Mouse (Mus musculus) liver, embryonic 16.5 days (tissue): ENCODE data around the gene Rgl1. TPM values are rescaled to one million over a fixed set of nuclear protein-coding genes. Genes with fewer than 3 reads are reported as not detected.

ENCODE experiments used
- ATAC-seq: fragments of 200-750 bp; cut with Nextera tagmentation; 2 replicates; pipeline ENCODE4 v1.8.0; 2017; ENCODE audit warnings: low read depth, mild to moderate bottlenecking, moderate number of reproducible peaks, moderate library complexity
- H3K27ac ChIP-seq: fragments of 300-500 bp; sonication (generic); 2 replicates; pipeline ENCODE4 v1.5.1; 2014; ENCODE audit warnings: mild to moderate bottlenecking, low read length
- H3K27me3 ChIP-seq: fragments of 300-500 bp; sonication (generic); 2 replicates; pipeline ENCODE4 v1.6.1; 2014; ENCODE audit warnings: low read depth, low read length, mixed read lengths; ENCODE audit not compliant: control insufficient read depth, insufficient read depth
- H3K36me3 ChIP-seq: fragments of 300-500 bp; sonication (generic); 2 replicates; pipeline ENCODE4 v1.6.1; 2014; ENCODE audit warnings: mild to moderate bottlenecking; ENCODE audit not compliant: control insufficient read depth, insufficient read depth
- H3K4me1 ChIP-seq: fragments of 300-500 bp; sonication (generic); 2 replicates; pipeline ENCODE4 v1.6.1; 2014; ENCODE audit warnings: low read depth, low read length, mixed read lengths; ENCODE audit not compliant: control insufficient read depth
- H3K4me2 ChIP-seq: fragments of 300-500 bp; sonication (generic); 2 replicates; pipeline ENCODE4 v1.6.1; 2014; ENCODE audit warnings: low read depth, low read length, mixed read lengths
- H3K4me3 ChIP-seq: fragments of 300-500 bp; sonication (generic); 2 replicates; pipeline ENCODE4 v1.5.1; 2014; ENCODE audit warnings: low read depth, mild to moderate bottlenecking, low read length
- H3K9ac ChIP-seq: fragments of 300-500 bp; sonication (generic); 2 replicates; pipeline ENCODE4 v1.6.1; 2014; ENCODE audit warnings: low read depth, low read length
- H3K9me3 ChIP-seq: fragments of 300-500 bp; sonication (generic); replicated peaks from 2 replicates; pipeline ENCODE4 v1.6.1; 2016; ENCODE audit warnings: low read length; ENCODE audit not compliant: control insufficient read depth
- WGBS: fragments of 180-500 bp; shearing (Covaris S2); extraction: QIAGEN DNeasy Blood & Tissue Kit; methylation state at CpG from one replicate; pipeline ENCODE4 v1.1.7; 2014; ENCODE audit not compliant: insufficient replicate concordance; 5-methylcytosine and 5-hydroxymethylcytosine counted together
- polyA plus RNA-seq: library from polyadenylated mRNA; unstranded; fragments of >200 nt; fragmentation: Nextera tagmentation; extraction: Ambion mirVana; gene quantifications from 2 replicates; pipeline ENCODE4 v1.2.1, GENCODE M21; 2015

Rgl1 gene
- polyA plus RNA-seq, 1 experiment from 2014 or later, result 14.2 TPM

DNA sequence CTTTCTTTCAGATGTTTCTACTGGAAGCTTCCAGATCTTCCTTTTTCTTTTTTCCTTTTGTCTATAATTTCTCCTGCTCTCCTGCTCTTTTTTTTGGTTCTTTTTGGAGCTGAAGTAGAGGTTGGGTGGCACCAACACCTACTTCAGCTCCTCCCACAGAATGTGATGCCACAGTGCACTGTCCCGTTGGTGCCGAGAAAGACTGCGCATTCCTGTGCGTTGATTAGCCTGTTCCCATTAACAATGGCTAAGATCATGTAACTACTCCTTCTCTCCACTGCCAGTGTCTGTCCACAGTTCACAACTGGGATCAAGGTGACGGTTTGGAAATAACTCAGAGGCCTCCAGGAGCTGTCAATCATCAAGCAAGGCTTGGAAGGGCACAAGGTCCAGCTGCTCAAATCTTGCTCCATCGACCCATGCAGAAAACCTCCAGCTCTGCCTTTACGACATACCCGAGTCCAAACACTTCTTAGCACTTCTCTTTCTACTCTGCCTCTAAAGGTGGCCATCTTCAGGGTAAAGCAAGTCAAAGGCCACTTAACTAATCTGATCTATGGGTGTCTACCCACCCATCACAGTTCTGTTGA is 192.6 kb downstream of the Rgl1 start:
- no peak overlapping the region for H3K4me2 ChIP-seq
- no peak overlapping the region for H3K9ac ChIP-seq
- peaks cover 8% of the 10 kb centered on the region; the same call in 1 of the 2 replicates for H3K4me1 ChIP-seq
- H3K27ac ChIP-seq, result no peak overlapping the region
- 59% methylated on average over 8 of the region's 8 CpGs for WGBS
- no peaks in the 10 kb centered on the region for H3K27me3 ChIP-seq
- no peaks in the 10 kb centered on the region for H3K9me3 ChIP-seq
- no peak for ATAC-seq
- no peaks in the 10 kb centered on the region for H3K36me3 ChIP-seq
- H3K4me3 ChIP-seq, result no peak overlapping the region

DNA sequence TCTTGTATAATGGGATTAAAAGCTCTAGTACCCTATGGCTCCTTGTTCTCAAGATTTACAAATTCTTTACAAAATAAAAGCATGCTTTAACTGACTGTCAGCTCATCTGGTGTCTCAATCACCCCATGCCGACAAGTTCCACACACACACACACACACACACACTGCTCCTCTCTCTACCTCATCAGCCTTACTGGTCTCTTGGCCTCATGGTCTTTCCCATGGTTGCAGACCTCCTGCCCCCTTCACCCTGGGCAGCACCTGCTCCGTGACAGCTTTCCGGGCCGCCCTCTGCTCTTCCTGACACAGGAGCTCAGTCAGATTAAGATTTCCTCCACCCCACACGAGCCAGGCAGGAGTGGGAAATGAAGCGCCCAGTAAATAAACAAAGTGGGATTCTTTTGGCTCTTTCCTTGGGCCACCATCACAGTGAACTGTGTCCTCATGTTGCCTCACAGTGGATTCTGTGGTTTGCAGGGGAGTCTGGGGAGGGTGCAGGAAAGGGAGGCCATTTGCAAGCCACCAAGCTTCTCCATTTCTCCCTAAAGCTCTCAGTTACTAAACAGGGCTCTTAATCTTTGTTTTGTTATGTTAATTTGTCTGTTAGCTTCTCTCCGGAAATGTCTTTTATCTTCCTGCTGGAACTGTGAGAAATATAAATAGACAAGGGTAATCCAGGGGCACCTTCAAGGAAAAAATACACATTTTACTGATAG is 193.2 kb downstream of the Rgl1 start:
- Histone ChIP-seq H3K27me3 (no peaks in the 10 kb centered on the region), H3K4me2 (no peak overlapping the region), H3K4me1 (peaks cover 8% of the 10 kb centered on the region; the same call in 1 of the 2 replicates), H3K9ac (no peak overlapping the region), H3K9me3 (no peaks in the 10 kb centered on the region), H3K27ac (no peak overlapping the region), H3K4me3 (no peak overlapping the region), H3K36me3 (no peaks in the 10 kb centered on the region)
- ATAC-seq, result 0 out of 2 replicates have a peak, but pooled peaks have one; percentile 7
- 19% methylated on average over 7 of the region's 7 CpGs for WGBS

DNA sequence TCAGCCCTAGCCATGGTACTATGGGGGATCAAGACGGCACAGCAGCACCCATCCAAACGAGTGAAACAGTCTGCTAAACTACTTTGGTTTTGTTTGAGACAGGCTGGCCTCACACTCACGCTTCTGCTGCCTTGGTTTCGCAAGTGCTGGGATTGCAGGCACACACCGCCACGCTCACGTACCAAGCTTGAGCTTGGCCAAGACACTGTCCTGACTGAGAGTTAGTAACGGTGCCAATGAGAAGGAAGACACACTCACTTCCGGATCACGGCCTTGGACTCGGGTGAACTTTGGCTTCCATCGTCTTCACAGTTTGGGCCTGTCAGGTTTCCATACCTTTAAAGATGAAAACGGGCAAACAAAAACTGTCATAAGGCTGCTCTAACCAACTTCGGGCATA is 194.8 kb downstream of the Rgl1 start:
- Histone ChIP-seq H3K4me3 (no peak overlapping the region), H3K27me3 (no peaks in the 10 kb centered on the region), H3K4me2 (no peak overlapping the region), H3K4me1 (peaks cover 8% of the 10 kb centered on the region; the same call in 1 of the 2 replicates), H3K27ac (no peak overlapping the region), H3K9ac (no peak overlapping the region), H3K36me3 (no peaks in the 10 kb centered on the region), H3K9me3 (no peaks in the 10 kb centered on the region)
- 66% methylated on average over 14 of the region's 14 CpGs for WGBS
- ATAC-seq, result no peak

DNA sequence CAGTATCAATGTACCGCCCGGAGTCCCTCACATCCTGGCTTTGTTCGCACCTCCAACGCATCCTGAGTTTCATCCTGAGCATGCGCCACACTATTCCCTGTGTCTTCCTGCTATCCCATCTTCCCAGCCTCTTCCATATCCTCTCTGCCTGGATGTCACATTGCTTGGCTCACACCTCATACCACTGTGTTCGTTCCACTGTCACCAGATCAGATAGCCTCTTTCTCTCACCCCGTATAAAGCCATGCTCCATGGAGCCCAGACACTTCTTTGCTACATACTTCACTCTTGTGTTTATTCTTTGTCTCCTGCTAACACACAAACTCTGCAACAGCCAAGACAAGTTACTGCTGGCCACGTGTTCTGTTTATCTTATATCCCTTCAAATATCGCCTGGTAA is 195.5 kb downstream of the Rgl1 start:
- no peaks in the 10 kb centered on the region for H3K9me3 ChIP-seq
- 74% methylated on average over 9 of the region's 9 CpGs for WGBS
- H3K4me3 ChIP-seq, result no peak overlapping the region
- no peak overlapping the region for H3K9ac ChIP-seq
- peaks cover 8% of the 10 kb centered on the region; the same call in 1 of the 2 replicates for H3K4me1 ChIP-seq
- ATAC-seq, result no peak
- H3K27ac ChIP-seq, result no peak overlapping the region
- no peak overlapping the region for H3K4me2 ChIP-seq
- H3K36me3 ChIP-seq, result no peaks in the 10 kb centered on the region
- H3K27me3 ChIP-seq, result no peaks in the 10 kb centered on the region

DNA sequence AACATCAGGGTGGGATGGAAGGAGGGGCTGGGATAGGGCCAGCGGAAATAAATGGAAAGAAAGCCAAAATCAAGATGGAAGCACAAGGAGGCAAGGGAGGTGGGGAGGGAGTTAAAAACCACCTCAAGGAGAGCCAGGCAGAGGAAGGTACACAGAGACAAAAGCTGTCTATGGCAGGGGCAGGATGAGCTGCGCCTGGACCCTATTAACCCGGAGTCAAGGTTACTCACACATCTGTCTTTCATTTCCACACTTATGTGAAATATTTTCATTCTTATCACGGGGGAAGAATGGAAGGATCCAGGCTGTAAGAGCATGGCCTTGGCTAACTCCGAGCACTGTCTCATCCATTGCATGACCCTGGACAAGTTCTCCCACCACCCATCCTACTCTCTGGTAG is 202.9 kb downstream of the Rgl1 start:
- Histone ChIP-seq H3K4me2 (no peak overlapping the region), H3K9ac (no peak overlapping the region), H3K27me3 (no peaks in the 10 kb centered on the region), H3K4me3 (no peak overlapping the region), H3K4me1 (no peaks in the 10 kb centered on the region), H3K27ac (no peak overlapping the region), H3K9me3 (no peaks in the 10 kb centered on the region), H3K36me3 (no peaks in the 10 kb centered on the region)
- WGBS, result 65% methylated on average over 5 of the region's 5 CpGs
- no peak for ATAC-seq

DNA sequence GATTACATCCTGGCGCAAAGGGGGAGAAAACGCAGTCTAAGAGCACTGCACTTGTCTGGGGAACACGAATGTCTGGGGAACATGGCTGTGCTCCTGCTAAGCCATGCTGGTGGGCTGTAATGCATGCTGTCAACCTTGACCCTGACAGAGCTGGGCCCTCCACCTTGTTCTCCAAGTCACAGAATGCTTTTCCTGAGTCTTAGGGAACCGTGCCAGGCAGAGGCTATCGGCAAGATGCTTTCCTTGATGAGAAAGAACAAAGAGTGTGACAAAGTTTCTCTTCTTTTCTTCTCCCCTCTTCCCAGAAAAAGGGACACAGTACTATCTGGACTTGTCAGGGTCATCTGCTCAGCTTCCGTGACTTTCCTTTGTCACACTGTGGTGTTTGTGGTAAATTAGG is 203.3 kb downstream of the Rgl1 start:
- ATAC-seq, result no peak
- no peak overlapping the region for H3K9ac ChIP-seq
- H3K36me3 ChIP-seq, result no peaks in the 10 kb centered on the region
- no peaks in the 10 kb centered on the region for H3K9me3 ChIP-seq
- no peak overlapping the region for H3K4me3 ChIP-seq
- H3K4me2 ChIP-seq, result no peak overlapping the region
- H3K27me3 ChIP-seq, result no peaks in the 10 kb centered on the region
- H3K27ac ChIP-seq, result no peak overlapping the region
- no peaks in the 10 kb centered on the region for H3K4me1 ChIP-seq
- 74% methylated on average over 6 of the region's 6 CpGs for WGBS

DNA sequence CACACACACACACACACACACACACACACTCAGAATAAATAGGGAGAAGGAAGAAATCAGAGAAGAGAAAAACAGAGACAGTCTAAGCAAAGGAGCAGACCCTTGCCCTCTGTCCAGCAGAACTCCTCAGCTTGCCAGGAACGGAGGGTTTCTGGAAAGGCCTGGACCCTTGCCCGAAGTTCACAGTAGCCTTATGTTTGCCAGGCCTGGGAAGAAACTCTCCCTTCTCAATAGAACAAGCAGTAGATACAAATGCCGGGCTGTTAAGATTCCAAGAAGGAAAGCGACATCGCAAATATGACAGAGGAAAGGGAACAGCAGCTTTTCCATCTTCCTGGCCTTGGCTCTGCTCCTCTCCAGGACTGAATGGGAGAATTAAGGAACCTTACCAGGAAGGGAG is 205.7 kb downstream of the Rgl1 start:
- no peak overlapping the region for H3K27ac ChIP-seq
- H3K36me3 ChIP-seq, result no peaks in the 10 kb centered on the region
- no peak overlapping the region for H3K4me2 ChIP-seq
- H3K9me3 ChIP-seq, result no peaks in the 10 kb centered on the region
- ATAC-seq, result no peak
- H3K4me3 ChIP-seq, result no peak overlapping the region
- no peaks in the 10 kb centered on the region for H3K27me3 ChIP-seq
- H3K9ac ChIP-seq, result no peak overlapping the region
- 63% methylated on average over 5 of the region's 5 CpGs for WGBS
- H3K4me1 ChIP-seq, result no peaks in the 10 kb centered on the region

DNA sequence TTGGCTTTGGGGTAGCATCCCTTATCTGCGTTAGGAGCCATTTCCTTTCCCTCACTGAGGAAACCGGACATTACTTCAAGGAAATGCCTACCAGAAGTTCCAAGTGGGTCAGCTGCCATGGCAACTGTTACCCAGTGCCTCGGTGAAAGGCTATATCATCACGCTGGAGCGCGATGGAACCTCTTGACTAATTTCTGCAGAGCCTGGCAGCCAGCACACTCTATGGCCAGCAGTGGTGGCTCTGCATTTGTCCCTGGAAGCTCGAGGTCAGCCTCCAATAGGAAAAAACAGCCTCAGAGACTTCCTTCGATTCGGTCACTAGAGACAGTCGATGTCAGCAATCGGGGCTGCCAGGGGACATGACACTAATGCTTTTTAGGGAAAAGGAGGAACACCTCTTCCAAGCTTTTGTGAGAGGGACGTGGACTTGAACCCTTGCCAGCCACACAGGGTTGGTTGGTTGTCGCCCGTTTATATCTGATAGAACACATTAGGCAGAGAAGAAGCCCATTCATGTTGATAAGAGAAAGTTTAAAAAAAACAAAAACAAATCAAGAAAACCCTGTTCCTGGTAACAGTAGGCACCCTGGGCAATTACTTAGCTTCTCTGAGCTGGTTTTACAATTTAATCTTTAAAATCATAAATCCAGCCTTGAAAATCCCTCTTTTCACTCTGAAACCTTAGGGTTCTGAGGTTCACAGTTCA is 209.4 kb downstream of the Rgl1 start:
- H3K4me1 ChIP-seq, result no peaks in the 10 kb centered on the region
- H3K9me3 ChIP-seq, result no peaks in the 10 kb centered on the region
- no peak overlapping the region for H3K4me2 ChIP-seq
- no peak overlapping the region for H3K9ac ChIP-seq
- 47% methylated on average over 14 of the region's 14 CpGs for WGBS
- H3K27me3 ChIP-seq, result no peaks in the 10 kb centered on the region
- H3K27ac ChIP-seq, result no peak overlapping the region
- H3K4me3 ChIP-seq, result no peak overlapping the region
- no peaks in the 10 kb centered on the region for H3K36me3 ChIP-seq
- peak; percentile 20; the same call in 1 of the 2 replicates for ATAC-seq
